Mouse (Mus musculus) neutrophil, adult 65 days (primary cell): ENCODE data around the gene Slc39a2. TPM values are rescaled to one million over a fixed set of nuclear protein-coding genes. Genes with fewer than 3 reads are reported as not detected.

Source experiments
- total RNA-seq: library from RNA; stranded (reverse); gene quantifications from 2 replicates; pipeline ENCODE4 v1.2.4, GENCODE M21; 2023

The Slc39a2 gene
- 0.16 and 0.32 TPM in 2 replicates for total RNA-seq

GRCm38 (mm10) chr14:51892191-51892939, at the start of gene Slc39a2:
Gene Slc39a2 (plus strand): TSS chr14:51892889.

GRCm38 (mm10) chr14:51853399-51853798, 39.3 kb upstream of the Slc39a2 start, which contains the start of gene Ear6:
Gene Ear6 (plus strand): TSS chr14:51853699.

GRCm38 (mm10) chr14:51884598-51885331, 7.9 kb upstream of the Slc39a2 start, which contains the start of gene Mettl17:
Gene Mettl17 (plus strand): TSS chr14:51884842.

DNA sequence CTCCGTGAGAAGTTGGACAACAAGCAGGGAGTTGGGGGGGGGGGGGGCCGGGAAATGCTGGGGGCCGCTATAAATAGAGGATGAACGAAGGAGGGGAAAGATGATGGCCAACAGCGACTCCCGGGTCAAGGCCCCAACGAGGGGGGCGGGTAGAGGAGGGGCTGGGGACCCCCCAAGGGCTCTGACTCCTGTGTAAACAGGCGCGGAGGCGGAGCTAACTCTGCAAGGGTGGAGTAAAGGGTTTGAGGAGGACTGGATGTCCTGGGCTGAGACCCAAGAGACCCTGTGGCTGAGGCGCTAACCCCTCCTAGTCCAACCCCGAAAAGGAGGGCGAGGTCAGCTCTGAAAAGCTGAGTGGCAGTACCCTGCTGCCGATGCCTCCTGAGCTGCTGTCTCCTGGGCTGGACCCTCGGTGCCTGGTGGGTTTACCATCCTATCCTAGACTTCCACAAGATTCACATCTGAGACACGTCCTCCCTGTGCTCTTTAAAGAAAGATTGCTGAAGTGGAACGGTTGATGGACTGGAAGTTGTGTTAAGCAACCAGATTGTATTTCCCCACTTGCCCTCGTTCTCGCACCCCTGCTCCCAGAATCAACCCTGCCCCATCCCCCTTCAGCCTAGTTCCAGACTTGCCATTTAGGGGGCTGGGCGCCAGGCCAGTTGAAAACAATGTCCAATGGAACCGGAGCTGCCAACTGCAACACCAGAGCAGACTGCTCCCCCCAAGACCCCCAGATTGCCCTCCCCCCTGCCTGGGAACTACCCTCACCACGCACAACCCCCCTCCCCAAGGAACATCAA, 21.5 kb downstream of the Slc39a2 start, which contains the start of gene Ndrg2:
TSS of gene Ndrg2 (minus strand) at position 199 of the 803 bp plus-strand sequence.

GRCm38 (mm10) chr14:51918125-51918524, 25.4 kb downstream of the Slc39a2 start, which contains the start of gene Tppp2:
Gene Tppp2 (plus strand): TSS chr14:51918425.

GRCm38 (mm10) chr14:51922571-51922865, 29.8 kb downstream of the Slc39a2 start, which contains the start of gene Rnase13:
Gene Rnase13 (minus strand): TSS chr14:51922773.

Other genes with a start within 250 kb of the Slc39a2 start
- not detected in 2 replicates for gene Gm17079, start 197.4 kb upstream of the Slc39a2 start, total RNA-seq
- not detected in 2 replicates for gene Gm5800, start 175.7 kb upstream of the Slc39a2 start, total RNA-seq
- not detected in 2 replicates for gene Ang4, start 119.3 kb upstream of the Slc39a2 start, total RNA-seq
- gene AY358078, start 92.8 kb upstream of the Slc39a2 start, total RNA-seq = not detected in 2 replicates
- 1.0 TPM in 1 of 2 replicates, not detected in the other for gene Ear6, start 39.2 kb upstream of the Slc39a2 start, total RNA-seq
- 14.5 and 25.6 TPM in 2 replicates for gene Mettl17, start 8.0 kb upstream of the Slc39a2 start, total RNA-seq
- gene Ndrg2, start 21.3 kb downstream of the Slc39a2 start, total RNA-seq = 1.1 and 1.5 TPM in 2 replicates
- gene Tppp2, start 25.5 kb downstream of the Slc39a2 start, total RNA-seq = not detected in 2 replicates
- not detected in 2 replicates for gene Rnase13, start 29.9 kb downstream of the Slc39a2 start, total RNA-seq
- gene Arhgef40, start 91.8 kb downstream of the Slc39a2 start, total RNA-seq = 4.5 and 5.0 TPM in 2 replicates
- gene Tmem253, start 122.8 kb downstream of the Slc39a2 start, total RNA-seq = not detected in 2 replicates
- 7.0 and 10.8 TPM in 2 replicates for gene Zfp219, start 127.8 kb downstream of the Slc39a2 start, total RNA-seq
- gene Olfr221, start 149.6 kb downstream of the Slc39a2 start, total RNA-seq = not detected in 2 replicates
- gene Hnrnpc, start 211.1 kb downstream of the Slc39a2 start, total RNA-seq = 337 and 371 TPM in 2 replicates
- gene Rpgrip1, start 217.8 kb downstream of the Slc39a2 start, total RNA-seq = 0.69 and 1.1 TPM in 2 replicates